Mouse (Mus musculus) ES-E14 (cell line): Measurements from ENCODE around the gene Klhl26.

Experiments
- CHD2 ChIP-seq: IDR thresholded peaks from 2 replicates; pipeline ENCODE4 v1.6.1; 2014; ENCODE audit warnings: mild to moderate bottlenecking, low read depth, low read length, inconsistent platforms
- HCFC1 ChIP-seq: IDR thresholded peaks from 2 replicates; pipeline ENCODE4 v1.6.1; 2012; ENCODE audit warnings: low read length, inconsistent platforms, borderline replicate concordance; ENCODE audit not compliant: insufficient read depth
- ZC3H11A ChIP-seq: IDR thresholded peaks from 2 replicates; pipeline ENCODE4 v1.6.1; 2012; ENCODE audit warnings: low read depth, mild to moderate bottlenecking, inconsistent platforms, low read length, borderline replicate concordance
- ZNF384 ChIP-seq: IDR thresholded peaks from 2 replicates; pipeline ENCODE4 v1.6.1; 2012; ENCODE audit warnings: low read depth, low read length, inconsistent platforms

- no peak for TF ChIP-seq ZC3H11A
- no peak for TF ChIP-seq CHD2
- no peak for TF ChIP-seq HCFC1
- TF ChIP-seq ZNF384: no peak
Measured at GRCm38 (mm10) chr8:70495001-70495770, 18.4 kb upstream of the Klhl26 start.
